Comparison of ENCODE assay signal across 22 mouse cellular contexts in genomic region chr17:56973956-56974707, GRCm38 (mm10). TPM values are rescaled to one million over a fixed set of nuclear protein-coding genes. Genes with fewer than 3 reads are reported as not detected.
"Had no signal": no experiment of that assay in that cellular context is flagged by ENCODE, and none has a peak within 500 bp of the region (broad histone marks: within the 10 kb centered on the region; RNA-seq: fewer than 3 reads in every experiment).

No protein-coding gene starts in this region.

- H3K27ac ChIP-seq: kidney, postnatal 0 days; limb, embryonic 10.5 days; liver, embryonic 14.5 days; macrophage; midbrain, embryonic 12.5 days; neural tube, embryonic 13.5 days had no signal

- H3K9ac ChIP-seq: liver, embryonic 14.5 days; midbrain, embryonic 12.5 days; neural tube, embryonic 13.5 days had no signal

- ATAC-seq: lung, postnatal 0 days; midbrain, embryonic 16.5 days had no signal

- H3K4me2 ChIP-seq: midbrain, embryonic 12.5 days; neural tube, embryonic 13.5 days had no signal

- DNase-seq: kidney, adult 9 months; kidney, postnatal 36 days; layer of hippocampus, adult 9-11 months; lung, adult 2 months; retina, postnatal 1 day; right cerebral cortex, postnatal 4 days; spleen, adult 18-20 months; thymus, postnatal 14 days had no signal

- H3K4me3 ChIP-seq: limb, embryonic 10.5 days; megakaryocyte, embryonic 14.5 days; midbrain, embryonic 12.5 days; neural tube, embryonic 13.5 days had no signal

- H3K4me1 ChIP-seq: limb, embryonic 10.5 days; midbrain, embryonic 12.5 days; neural tube, embryonic 13.5 days had no signal

- H3K36me3 ChIP-seq: limb, embryonic 10.5 days; midbrain, embryonic 12.5 days; neural tube, embryonic 13.5 days had no signal

- H3K9me3 ChIP-seq: limb, embryonic 10.5 days; megakaryocyte, embryonic 14.5 days; midbrain, embryonic 12.5 days; neural tube, embryonic 13.5 days had no signal

- H3K27me3 ChIP-seq: neural tube, embryonic 13.5 days had no signal

RNA-seq across cellular contexts. Expression of gene Acer1, which starts 7.8 kb away (rescaled TPM):
- total RNA-seq: layer of hippocampus, adult 18-20 months; left cerebral cortex, postnatal 14 days had no signal
- polyA plus RNA-seq: kidney, postnatal 0 days; limb, embryonic 10.5 days; liver, embryonic 14.5 days; lung, postnatal 0 days; macrophage; midbrain, embryonic 12.5 days; midbrain, embryonic 16.5 days; neural tube, embryonic 13.5 days; stomach, embryonic 14.5 days; testis, adult 2 months had no signal

RNA-seq across cellular contexts. Expression of gene Pspn, which starts 25.7 kb away (rescaled TPM):
- total RNA-seq: layer of hippocampus, adult 18-20 months; left cerebral cortex, postnatal 14 days had no signal
- polyA plus RNA-seq: limb, embryonic 10.5 days; limb, embryonic 14.5 days; liver, embryonic 14.5 days; lung, adult 2 months; macrophage; testis, adult 2 months had no signal
